In the genomic region with DNA sequence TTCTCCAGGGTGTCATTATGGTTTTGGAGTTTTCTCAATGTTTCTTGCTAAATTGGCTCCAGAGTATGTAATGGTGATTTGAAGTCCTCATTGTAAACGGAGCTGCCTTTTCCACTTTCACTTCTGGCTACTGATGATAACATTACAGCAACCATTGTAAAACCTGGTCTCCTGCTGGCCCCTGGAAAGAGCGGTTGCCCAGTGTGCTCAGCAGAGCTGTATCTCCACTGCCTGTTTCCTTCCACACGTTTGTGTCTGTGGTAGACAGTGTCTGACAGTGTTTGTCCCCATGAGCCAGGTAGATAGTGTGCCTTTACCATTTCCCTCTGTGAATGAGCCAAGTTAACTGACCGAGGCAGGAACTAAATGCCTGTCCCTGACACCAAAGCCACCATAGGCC, we compare ENCODE assay signal across 12 mouse cellular contexts.
"Had no signal": no experiment of that assay in that cellular context is flagged by ENCODE, and none has a peak within 500 bp of the region (broad histone marks: within the 10 kb centered on the region; RNA-seq: fewer than 3 reads in every experiment).

No protein-coding gene starts in this region.

- H3K9me3 ChIP-seq: intestine, embryonic 15.5 days; limb, embryonic 15.5 days; lung, embryonic 15.5 days; midbrain, embryonic 12.5 days had no signal

- H3K9ac ChIP-seq: intestine, embryonic 15.5 days; limb, embryonic 15.5 days; lung, embryonic 15.5 days; midbrain, embryonic 12.5 days had no signal

- H3K4me2 ChIP-seq: intestine, embryonic 15.5 days; limb, embryonic 15.5 days; lung, embryonic 15.5 days; midbrain, embryonic 12.5 days had no signal

- H3K27ac ChIP-seq: intestine, embryonic 15.5 days; left cerebral cortex, adult 2 months; limb, embryonic 15.5 days; lung, embryonic 15.5 days; midbrain, embryonic 12.5 days had no signal

- H3K36me3 ChIP-seq: intestine, embryonic 15.5 days; limb, embryonic 15.5 days; lung, embryonic 15.5 days; midbrain, embryonic 12.5 days had no signal

- H3K27me3 ChIP-seq: intestine, embryonic 15.5 days; limb, embryonic 15.5 days; lung, embryonic 15.5 days; midbrain, embryonic 12.5 days had no signal

- H3K4me1 ChIP-seq: intestine, embryonic 15.5 days; limb, embryonic 15.5 days; midbrain, embryonic 12.5 days had no signal

- DNase-seq: kidney, adult 8-10 months; kidney, postnatal 25 days; right cerebral cortex, adult 18-20 months; right cerebral cortex, postnatal 4 days; spleen, adult 18-20 months; thymus, adult 18-20 months; thymus, postnatal 14 days had no signal

- H3K4me3 ChIP-seq: intestine, embryonic 15.5 days; left cerebral cortex, adult 2 months; limb, embryonic 15.5 days; lung, embryonic 15.5 days; midbrain, embryonic 12.5 days had no signal

- ATAC-seq: intestine, embryonic 15.5 days had no signal
